Mouse (Mus musculus) cerebellum, adult 2 months (tissue): ENCODE measurements around the gene Tank.

Experiments used
- CTCF ChIP-seq: fragments of 200-500 bp; IDR thresholded peaks from 2 replicates; pipeline ENCODE4 v1.5.1; 2011; ENCODE audit warnings: low read depth, mild to moderate bottlenecking, control low read depth, low read length, moderate library complexity, borderline replicate concordance; ENCODE audit not compliant: insufficient read depth
- POLR2A ChIP-seq: fragments of 200-500 bp; IDR thresholded peaks from 2 replicates; pipeline ENCODE4 v1.6.1; 2011; ENCODE audit warnings: low read length, control low read depth, borderline replicate concordance; ENCODE audit not compliant: insufficient read depth

DNA sequence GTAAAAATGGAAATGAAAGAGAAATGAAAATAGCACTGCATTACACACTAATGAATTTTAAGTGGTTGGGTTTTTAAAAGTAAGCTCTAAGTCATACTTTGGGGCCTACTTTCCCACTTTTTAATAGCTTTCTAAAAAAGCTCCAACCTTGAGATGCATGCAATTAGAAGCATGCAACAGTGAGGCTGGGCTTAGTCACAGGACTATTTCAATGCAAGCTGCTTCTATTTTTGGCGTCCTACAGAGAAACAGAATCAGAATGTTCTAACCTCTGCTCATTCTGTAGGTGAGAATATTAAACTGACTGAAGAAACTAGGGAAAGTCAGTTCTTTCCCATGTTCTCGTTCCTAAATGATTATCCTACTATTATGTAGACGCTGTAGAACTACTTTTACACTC lies 110.7 kb downstream of the Tank start:
- TF ChIP-seq CTCF (no peak), POLR2A (no peak)
